10 mouse cellular contexts compared by ENCODE assay signal in genomic region chr1:43337168-43337784, GRCm38 (mm10).
DNase-seq lines count a peak whose midpoint lies in the region; ATAC-seq and TF ChIP-seq lines count a peak whose summit lies in the region.
"Had no signal": no experiment of that assay in that cellular context is flagged by ENCODE, and none has a peak within 500 bp of the region (broad histone marks: within the 10 kb centered on the region; RNA-seq: fewer than 3 reads in every experiment).

No protein-coding gene starts in this region.

- H3K4me3 ChIP-seq in liver, adult 2 months (ENCODE audit: insufficient read depth, low read depth, low read length) = no peak overlapping the region
- H3K4me3 ChIP-seq in liver, embryonic 12.5 days = no peak overlapping the region
- H3K4me3 ChIP-seq in heart, adult 2 months = no peak overlapping the region
- no peak overlapping the region for H3K4me3 ChIP-seq in kidney, postnatal 0 days (replicated peaks; ENCODE audit: low read depth, low read length)
- no peak overlapping the region for H3K4me3 ChIP-seq in stomach, embryonic 14.5 days (ENCODE audit: low read depth, low read length)
- H3K4me3 ChIP-seq: hindbrain, embryonic 15.5 days; neural tube, embryonic 13.5 days had no signal

- 81% methylated on average over 3 of the region's 3 CpGs for WGBS in liver, adult 2 months
- 62% methylated on average over 3 of the region's 3 CpGs for WGBS in liver, embryonic 12.5 days (ENCODE audit: insufficient replicate concordance)
- 48% methylated on average over 3 of the region's 3 CpGs for WGBS in heart, adult 2 months
- 63% methylated on average over 3 of the region's 3 CpGs for WGBS in kidney, postnatal 0 days
- WGBS in stomach, embryonic 14.5 days = 71% methylated on average over 3 of the region's 3 CpGs

- H3K27ac ChIP-seq in liver, adult 2 months (replicated peaks; ENCODE audit: insufficient read depth, low read depth, low read length) = no peak overlapping the region
- H3K27ac ChIP-seq in liver, embryonic 12.5 days = no peak overlapping the region
- peak overlapping the region; percentile 69 for H3K27ac ChIP-seq in heart, adult 2 months
- H3K27ac ChIP-seq in kidney, postnatal 0 days = peak overlapping the region; percentile 70
- H3K27ac ChIP-seq in stomach, embryonic 14.5 days (ENCODE audit: low read length) = peak overlapping the region; percentile 44; the same call in 1 of the 2 replicates
- H3K27ac ChIP-seq: hindbrain, embryonic 15.5 days; neural tube, embryonic 13.5 days had no signal

- H3K36me3 ChIP-seq in liver, adult 2 months (ENCODE audit: control insufficient read depth, insufficient read depth, low read length) = no peaks in the 10 kb centered on the region
- no peaks in the 10 kb centered on the region for H3K36me3 ChIP-seq in liver, embryonic 12.5 days
- peaks cover 9% of the 10 kb centered on the region for H3K36me3 ChIP-seq in heart, adult 2 months (ENCODE audit: control insufficient read depth, insufficient read depth, low read length)
- H3K36me3 ChIP-seq in kidney, postnatal 0 days (ENCODE audit: insufficient read depth, low read length) = no peaks in the 10 kb centered on the region
- no peaks in the 10 kb centered on the region for H3K36me3 ChIP-seq in stomach, embryonic 14.5 days (ENCODE audit: control insufficient read depth, insufficient read depth, low read length)
- H3K36me3 ChIP-seq: hindbrain, embryonic 15.5 days; neural tube, embryonic 13.5 days had no signal

- no peak for TF ChIP-seq POLR2A in liver, adult 2 months (IDR thresholded peaks at IDR 0.05; ENCODE audit: extremely low read depth, insufficient read depth, low read length)
- 0 out of 2 replicates have a peak, but pooled peaks have one; percentile 16 for TF ChIP-seq POLR2A in heart, adult 2 months (IDR thresholded peaks at IDR 0.05; ENCODE audit: insufficient read depth, low read depth, low read length)

- no peaks in the 10 kb centered on the region for H3K79me2 ChIP-seq in liver, adult 2 months (ENCODE audit: control insufficient read depth, insufficient read depth, low read length)
- H3K79me2 ChIP-seq in heart, adult 2 months (replicated peaks; ENCODE audit: control insufficient read depth, insufficient read depth, low read length) = no peaks in the 10 kb centered on the region

- DNase-seq in liver, adult 2 months (ENCODE audit: extremely low read depth, low read depth, low spot score) = peak; percentile 57
- peak; percentile 63 to 83 for DNase-seq in heart, adult 2 months
- peak; percentile 95 for DNase-seq in kidney, postnatal 0 days (ENCODE audit: low spot score)
- DNase-seq in left cerebral cortex, postnatal 14 days (ENCODE audit: low spot score in 2 of 2) = no peak
- no peak for DNase-seq in cerebellum, postnatal 25 days

- intact Hi-C loops in heart, adult 2 months (cut with DNase I) = loop anchor here (2.0 to 5.0 kb wide), 3 partner anchors 26 to 110 kb away; no protein-coding TSS in a partner anchor
- intact Hi-C loops in left cerebral cortex, postnatal 14 days (cut with DNase I) = no loop called here

- TF ChIP-seq CTCF in liver, adult 2 months (IDR thresholded peaks at IDR 0.05; ENCODE audit: low read depth, low read length) = no peak
- no peak for TF ChIP-seq CTCF in heart, adult 2 months (IDR thresholded peaks at IDR 0.05)
- no peak for TF ChIP-seq CTCF in kidney, postnatal 0 days (IDR thresholded peaks at IDR 0.05; ENCODE audit: low read depth)

- ATAC-seq in liver, embryonic 12.5 days = no peak
- peak; percentile 84 for ATAC-seq in kidney, postnatal 0 days (replicated peaks; ENCODE audit: low FRiP score, low read depth)
- ATAC-seq in stomach, embryonic 14.5 days (ENCODE audit: insufficient number of reproducible peaks, insufficient read depth, low FRiP score, low read depth) = peak; percentile 78; the same call in 1 of the 2 replicates
- no peak for ATAC-seq in megakaryocyte, adult 5-6 weeks (ENCODE audit: poor library complexity, severe bottlenecking)

- H3K9me3 ChIP-seq in liver, embryonic 12.5 days (replicated peaks) = peaks cover 18% of the 10 kb centered on the region; the same call in 1 of the 2 replicates
- 0 out of 2 replicates have a peak, but pooled peaks cover 3% of the 10 kb centered on the region for H3K9me3 ChIP-seq in kidney, postnatal 0 days (replicated peaks; ENCODE audit: low read length)
- peaks cover 3% of the 10 kb centered on the region; the same call in 1 of the 2 replicates for H3K9me3 ChIP-seq in stomach, embryonic 14.5 days (ENCODE audit: control insufficient read depth, low read depth, low read length)

- H3K4me2 ChIP-seq in liver, embryonic 12.5 days = no peak overlapping the region
- no peak overlapping the region for H3K4me2 ChIP-seq in kidney, postnatal 0 days (ENCODE audit: low read length)
- H3K4me2 ChIP-seq in stomach, embryonic 14.5 days (replicated peaks; ENCODE audit: low read depth, low read length) = no peak overlapping the region
- H3K4me2 ChIP-seq: hindbrain, embryonic 15.5 days; neural tube, embryonic 13.5 days had no signal

- no peak overlapping the region for H3K9ac ChIP-seq in liver, adult 2 months (ENCODE audit: low read depth, low read length)
- no peak overlapping the region for H3K9ac ChIP-seq in liver, embryonic 12.5 days
- H3K9ac ChIP-seq in heart, adult 2 months (ENCODE audit: low read depth, low read length) = no peak overlapping the region
- H3K9ac ChIP-seq in kidney, postnatal 0 days (ENCODE audit: low read depth, low read length) = no peak overlapping the region
- H3K9ac ChIP-seq in stomach, embryonic 14.5 days (replicated peaks; ENCODE audit: low read depth, low read length) = no peak overlapping the region
- H3K9ac ChIP-seq: hindbrain, embryonic 15.5 days; neural tube, embryonic 13.5 days had no signal

- no peaks in the 10 kb centered on the region for H3K27me3 ChIP-seq in liver, adult 2 months (ENCODE audit: control insufficient read depth, insufficient read depth, low read length)
- H3K27me3 ChIP-seq in liver, embryonic 12.5 days (replicated peaks) = no peaks in the 10 kb centered on the region
- H3K27me3 ChIP-seq in heart, adult 2 months (ENCODE audit: control insufficient read depth, insufficient read depth, low read length) = no peaks in the 10 kb centered on the region
- H3K27me3 ChIP-seq in kidney, postnatal 0 days (ENCODE audit: insufficient read depth, low read length) = no peaks in the 10 kb centered on the region
- no peaks in the 10 kb centered on the region for H3K27me3 ChIP-seq in stomach, embryonic 14.5 days (ENCODE audit: control insufficient read depth, insufficient read depth, low read length)
- H3K27me3 ChIP-seq: hindbrain, embryonic 15.5 days; neural tube, embryonic 13.5 days had no signal

- peak; percentile 93 for TF ChIP-seq EP300 in heart, adult 2 months (IDR thresholded peaks at IDR 0.05; ENCODE audit: insufficient read depth, low read depth, low read length)

- H3K4me1 ChIP-seq in liver, adult 2 months (ENCODE audit: control insufficient read depth, insufficient read depth, low read length) = no peaks in the 10 kb centered on the region
- no peaks in the 10 kb centered on the region for H3K4me1 ChIP-seq in liver, embryonic 12.5 days
- peaks cover 11% of the 10 kb centered on the region for H3K4me1 ChIP-seq in heart, adult 2 months (ENCODE audit: control insufficient read depth, insufficient read depth, low read length)
- H3K4me1 ChIP-seq in kidney, postnatal 0 days (replicated peaks; ENCODE audit: insufficient read depth, low read length) = peaks cover 13% of the 10 kb centered on the region; the same call in 1 of the 2 replicates
- 0 out of 2 replicates have a peak, but pooled peaks cover 10% of the 10 kb centered on the region for H3K4me1 ChIP-seq in stomach, embryonic 14.5 days (ENCODE audit: control insufficient read depth, insufficient read depth, low read length)
- H3K4me1 ChIP-seq: hindbrain, embryonic 15.5 days had no signal

Comparison
In these comparisons a context has a peak if more than half of its experiments do, and no peak if none do; other contexts are left out.
1. DNase-seq: peak in liver, adult 2 months (single experiment), heart, adult 2 months (2 of 2) and kidney, postnatal 0 days (single experiment); none in left cerebral cortex, postnatal 14 days (0 of 2) and cerebellum, postnatal 25 days (0 of 2).
2. H3K27ac ChIP-seq: peak in heart, adult 2 months (single experiment), kidney, postnatal 0 days (single experiment) and stomach, embryonic 14.5 days (single experiment); none in liver, adult 2 months (single experiment) and liver, embryonic 12.5 days (single experiment).
3. ATAC-seq: peak in kidney, postnatal 0 days (single experiment) and stomach, embryonic 14.5 days (single experiment); none in liver, embryonic 12.5 days (single experiment) and megakaryocyte, adult 5-6 weeks (single experiment).